Mouse (Mus musculus) left cerebral cortex, postnatal 10 days (tissue): ENCODE data around the gene Thada. TPM values are rescaled to one million over a fixed set of nuclear protein-coding genes. Genes with fewer than 3 reads are reported as not detected.

Experiments
- DNase-seq, 2 experiments: peaks; one replicate each; pipeline ENCODE4 v3.0.0; 2021 to 2022; ENCODE audit warnings: low spot score in 2 of 2, mixed read lengths in 1 of 2; ENCODE audit errors: extremely low spot score in 1 of 2
- intact Hi-C: fragments of 180-260 bp; cut with DNase I; formaldehyde crosslinking; loops from one replicate; pipeline ENCODE4 v1.15.1; 2025
- total RNA-seq, 2 experiments: library from RNA; stranded (reverse); gene quantifications; 2 replicates each; pipeline ENCODE4 v1.2.3; 2021

The Thada gene
- total RNA-seq, 2 experiments from 2014 or later = 13.3 to 13.8 TPM

GRCm38 (mm10) chr17:84357776-84358175 lies 108.2 kb downstream of the Thada start:
- no peak for DNase-seq
- intact Hi-C loops = no loop called here

- intact Hi-C loops = no loop called here
- no peak for DNase-seq
These were observed 109.7 kb downstream of the Thada start for GRCm38 (mm10) chr17:84356056-84356887.

GRCm38 (mm10) chr17:84355006-84355405 lies 111.0 kb downstream of the Thada start:
- intact Hi-C loops = no loop called here
- DNase-seq = no peak

- no peak for DNase-seq
- intact Hi-C loops = no loop called here
These were observed 112.1 kb downstream of the Thada start for GRCm38 (mm10) chr17:84353902-84354311.

- DNase-seq = no peak
- intact Hi-C loops = no loop called here
These were observed 112.6 kb downstream of the Thada start for GRCm38 (mm10) chr17:84353224-84353901.

GRCm38 (mm10) chr17:84352790-84353154 lies 113.2 kb downstream of the Thada start:
- DNase-seq = no peak
- intact Hi-C loops = no loop called here

- intact Hi-C loops = no loop called here
- DNase-seq = no peak
These were observed 113.9 kb downstream of the Thada start for GRCm38 (mm10) chr17:84351912-84352789.

GRCm38 (mm10) chr17:84351276-84351675 lies 114.7 kb downstream of the Thada start:
- intact Hi-C loops = no loop called here
- DNase-seq = no peak

- intact Hi-C loops = no loop called here
- DNase-seq = no peak
These were observed 117.1 kb downstream of the Thada start for GRCm38 (mm10) chr17:84348865-84349264.

GRCm38 (mm10) chr17:84342299-84342817 lies 123.6 kb downstream of the Thada start:
- DNase-seq = no peak
- intact Hi-C loops = no loop called here

- intact Hi-C loops = no loop called here
- DNase-seq = no peak
These were observed 124.3 kb downstream of the Thada start for GRCm38 (mm10) chr17:84341686-84342085.

GRCm38 (mm10) chr17:84340574-84340973 lies 125.4 kb downstream of the Thada start:
- intact Hi-C loops = no loop called here
- no peak for DNase-seq

GRCm38 (mm10) chr17:84335996-84336395 lies 130.0 kb downstream of the Thada start:
- intact Hi-C loops = no loop called here

GRCm38 (mm10) chr17:84335076-84335475 lies 130.9 kb downstream of the Thada start:
- intact Hi-C loops = no loop called here
- no peak for DNase-seq

More at GRCm38 (mm10) chr17:84335996-84336395, 130.0 kb downstream of the Thada start:
- DNase-seq = no peak

GRCm38 (mm10) chr17:84334241-84335014 lies 131.6 kb downstream of the Thada start:
- intact Hi-C loops = no loop called here
- no peak for DNase-seq

- intact Hi-C loops = no loop called here
- DNase-seq = no peak
These were observed 133.1 kb downstream of the Thada start for GRCm38 (mm10) chr17:84332940-84333339.

GRCm38 (mm10) chr17:84330986-84331385 lies 135.0 kb downstream of the Thada start:
- intact Hi-C loops = no loop called here
- DNase-seq = no peak

- intact Hi-C loops = no loop called here
- DNase-seq = no peak
These were observed 135.5 kb downstream of the Thada start for GRCm38 (mm10) chr17:84330506-84330905.
